Mouse (Mus musculus): ENCODE data around the gene Dohh. TPM values are rescaled to one million over a fixed set of nuclear protein-coding genes. Genes with fewer than 3 reads are reported as not detected.

The Dohh gene
- total RNA-seq, 2 experiments from 2014 or later, result 38.1 to 39.8 TPM

DNA sequence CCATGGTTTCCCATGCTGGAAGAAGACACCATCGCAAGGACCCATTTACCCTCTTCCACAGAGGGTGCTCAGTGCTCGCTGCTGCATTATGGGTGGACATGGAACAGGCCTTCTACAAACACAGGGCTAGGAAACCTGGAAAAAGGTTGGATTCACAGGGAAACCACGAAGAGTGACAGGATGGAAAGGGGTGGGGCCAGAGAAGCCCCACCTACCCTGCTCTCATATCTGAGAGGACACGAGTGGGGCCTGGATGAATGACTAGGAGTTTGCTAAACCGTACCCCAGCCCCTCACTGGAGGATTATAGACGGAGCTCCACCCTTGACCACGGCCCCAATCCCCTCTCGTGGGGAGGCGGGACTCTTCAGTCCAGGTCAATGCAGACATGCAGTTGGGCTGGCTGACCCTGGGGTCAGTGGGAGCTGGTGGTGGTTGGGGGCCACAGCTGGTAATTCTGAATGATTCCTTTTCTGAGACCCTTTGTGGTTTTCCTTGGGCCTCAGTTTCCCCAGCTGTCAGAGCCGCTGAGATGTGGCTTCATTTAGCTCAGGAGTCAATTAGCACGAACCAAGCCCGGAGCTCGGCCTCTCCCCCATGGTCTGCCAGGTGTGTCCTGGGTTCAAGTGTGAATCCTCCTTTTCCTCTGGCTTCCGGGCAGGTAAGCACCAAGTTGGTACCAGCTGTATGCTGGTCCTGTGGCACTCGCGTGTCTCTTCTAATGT lies 28.5 kb downstream of the Dohh start:
- Histone ChIP-seq H3K4me3 (peak overlapping the region; percentile 70), H3K27ac (peak overlapping the region; percentile 97)
- intact Hi-C loops (cut with DNase I), result no loop called here
- no peak for TF ChIP-seq CTCF (IDR thresholded peaks at IDR 0.05)
- peak; percentile 63 for DNase-seq

DNA sequence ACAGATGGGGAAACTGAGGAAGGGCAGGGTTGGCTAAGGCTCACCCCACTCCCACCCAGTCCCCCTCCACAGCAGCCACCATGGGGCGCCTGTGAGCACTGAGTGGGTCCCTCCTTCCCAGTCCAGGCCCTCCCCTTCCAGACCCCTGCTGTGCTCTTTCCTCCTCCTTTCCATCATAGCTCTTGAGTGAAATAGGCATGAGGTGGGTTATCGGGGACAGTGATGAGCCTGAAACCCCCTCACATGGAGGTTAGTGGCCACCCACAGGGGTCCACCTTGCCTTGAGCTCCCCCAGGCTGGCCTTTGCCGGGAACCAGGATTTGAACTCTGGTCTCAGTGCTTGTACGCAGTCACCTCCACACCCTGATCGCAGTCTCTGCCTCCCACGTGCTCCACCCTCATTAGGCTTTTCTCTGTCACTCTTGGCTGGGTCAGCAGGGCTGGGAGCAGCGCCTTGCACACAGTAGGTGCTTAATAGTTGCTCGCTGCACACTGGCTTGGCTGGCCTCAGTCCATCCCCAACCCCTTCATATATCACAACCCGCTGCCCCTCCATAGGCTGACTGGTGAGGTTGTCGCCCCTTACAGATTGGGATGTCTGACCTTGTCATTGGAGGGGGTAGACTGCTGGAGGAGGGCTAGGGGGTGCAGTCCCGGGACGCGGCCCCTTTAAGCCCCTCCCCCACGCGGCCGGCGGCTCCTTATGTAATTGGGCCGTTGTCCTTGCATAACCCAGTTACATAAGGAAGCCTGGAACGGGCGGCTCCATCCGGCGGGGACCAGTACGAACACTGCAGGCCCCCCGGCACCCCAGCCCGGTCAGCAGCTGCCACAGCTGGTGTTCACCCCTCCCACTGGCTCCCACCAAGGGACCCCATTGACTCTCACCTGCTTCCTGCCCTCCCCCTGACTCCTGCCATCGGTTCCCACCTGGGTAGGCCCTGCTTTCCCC lies 29.4 kb downstream of the Dohh start:
- intact Hi-C loops (cut with DNase I), result no loop called here
- Histone ChIP-seq H3K4me3 (peak overlapping the region; percentile 70), H3K27ac (peak overlapping the region; percentile 97)
- peak; percentile 23; the same call in 1 of the 2 replicates for TF ChIP-seq CTCF (IDR thresholded peaks at IDR 0.05)
- peak; percentile 94 for DNase-seq

DNA sequence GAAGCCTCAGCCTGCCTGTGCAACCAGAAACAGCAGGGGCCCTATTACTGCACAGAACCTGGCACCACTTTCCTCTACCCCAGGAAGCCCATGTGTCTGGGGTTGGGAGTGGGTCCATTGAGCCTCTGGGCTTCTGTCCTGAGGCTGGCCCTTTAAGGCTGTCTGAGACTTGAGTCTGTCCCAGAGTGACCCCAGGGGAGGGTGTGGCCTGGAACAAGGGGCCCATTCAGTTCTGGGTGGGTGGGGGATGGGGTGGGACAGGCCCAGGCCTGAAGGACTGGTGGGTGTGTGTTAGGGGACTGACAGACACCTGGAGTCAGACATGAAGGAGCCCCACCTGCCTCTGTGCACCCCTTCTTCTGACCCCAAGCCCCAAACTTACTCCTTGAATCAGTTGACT lies 30.5 kb downstream of the Dohh start:
- DNase-seq, result peak; percentile 82
- intact Hi-C loops (cut with DNase I), result loop anchor here (1.0 kb wide), 1 partner anchor 15 kb away; no protein-coding TSS in a partner anchor
- Histone ChIP-seq H3K27ac (peak overlapping the region; percentile 97), H3K4me3 (peak overlapping the region; percentile 70)
- TF ChIP-seq CTCF (IDR thresholded peaks at IDR 0.05), result no peak

DNA sequence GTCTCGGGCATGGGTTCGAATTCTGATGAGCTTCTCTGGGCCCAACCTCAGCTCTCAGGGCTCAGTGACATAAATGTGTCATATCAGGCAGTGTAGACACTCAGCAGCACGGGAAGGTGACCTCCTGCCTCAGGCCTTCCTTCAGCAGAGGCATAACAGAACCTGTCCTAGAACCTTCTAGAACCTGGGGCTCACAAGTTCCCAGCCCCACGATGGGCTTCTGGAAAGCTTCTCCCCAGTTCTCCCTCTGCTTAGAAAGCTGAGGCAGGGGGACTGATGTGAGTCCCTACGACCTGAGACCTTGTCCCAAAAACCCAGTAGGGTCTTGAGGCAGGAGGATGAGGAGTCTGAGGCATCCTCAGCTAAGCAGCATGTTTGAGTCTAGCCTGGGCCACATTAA lies 30.9 kb downstream of the Dohh start:
- Histone ChIP-seq H3K27ac (peak overlapping the region; percentile 97), H3K4me3 (peak overlapping the region; percentile 70)
- intact Hi-C loops (cut with DNase I), result loop anchor here (1.0 kb wide), 1 partner anchor 14 kb away; no protein-coding TSS in a partner anchor
- peak; percentile 40 for DNase-seq
- no peak for TF ChIP-seq CTCF (IDR thresholded peaks at IDR 0.05)

DNA sequence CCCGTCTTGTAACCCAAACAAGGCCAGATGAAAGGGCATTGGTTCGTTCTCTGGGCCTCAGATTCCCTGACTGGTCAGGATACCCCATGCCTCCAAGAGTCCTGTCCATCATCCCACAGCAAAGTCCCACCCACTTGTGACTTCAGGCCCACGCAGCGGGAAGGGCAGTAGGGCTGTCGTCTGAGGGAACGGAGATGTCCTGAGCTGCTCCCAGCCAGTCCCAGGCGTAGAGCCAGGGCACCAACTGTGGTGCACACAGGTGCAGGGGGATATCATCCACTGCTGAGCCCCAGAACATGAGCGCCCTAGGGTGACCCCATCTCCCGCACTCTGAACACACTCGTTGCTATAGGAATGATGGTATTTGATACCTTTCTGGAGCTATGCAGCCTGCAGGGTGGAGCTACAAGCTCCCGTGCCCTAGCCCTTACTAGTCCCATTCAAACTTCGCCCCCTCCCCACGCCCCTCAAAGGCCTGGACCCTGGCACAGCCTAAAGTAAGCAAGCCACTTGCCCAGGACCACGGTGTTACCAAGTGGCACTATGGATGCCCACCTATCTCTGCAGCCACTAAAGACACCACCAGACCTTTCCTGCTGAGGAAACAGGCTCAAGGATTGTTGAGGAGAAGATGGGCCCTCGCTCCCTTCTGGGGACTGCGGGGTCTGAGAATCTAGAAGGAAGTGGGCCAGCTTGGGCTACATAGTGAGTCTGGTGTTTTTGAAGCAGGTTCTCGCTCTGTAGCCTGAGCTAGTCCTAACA lies 31.5 kb downstream of the Dohh start:
- Histone ChIP-seq H3K27ac (peak overlapping the region; percentile 97), H3K4me3 (peak overlapping the region; percentile 70)
- intact Hi-C loops (cut with DNase I), result loop anchor here (1.0 kb wide), 1 partner anchor 14 kb away; no protein-coding TSS in a partner anchor

DNA sequence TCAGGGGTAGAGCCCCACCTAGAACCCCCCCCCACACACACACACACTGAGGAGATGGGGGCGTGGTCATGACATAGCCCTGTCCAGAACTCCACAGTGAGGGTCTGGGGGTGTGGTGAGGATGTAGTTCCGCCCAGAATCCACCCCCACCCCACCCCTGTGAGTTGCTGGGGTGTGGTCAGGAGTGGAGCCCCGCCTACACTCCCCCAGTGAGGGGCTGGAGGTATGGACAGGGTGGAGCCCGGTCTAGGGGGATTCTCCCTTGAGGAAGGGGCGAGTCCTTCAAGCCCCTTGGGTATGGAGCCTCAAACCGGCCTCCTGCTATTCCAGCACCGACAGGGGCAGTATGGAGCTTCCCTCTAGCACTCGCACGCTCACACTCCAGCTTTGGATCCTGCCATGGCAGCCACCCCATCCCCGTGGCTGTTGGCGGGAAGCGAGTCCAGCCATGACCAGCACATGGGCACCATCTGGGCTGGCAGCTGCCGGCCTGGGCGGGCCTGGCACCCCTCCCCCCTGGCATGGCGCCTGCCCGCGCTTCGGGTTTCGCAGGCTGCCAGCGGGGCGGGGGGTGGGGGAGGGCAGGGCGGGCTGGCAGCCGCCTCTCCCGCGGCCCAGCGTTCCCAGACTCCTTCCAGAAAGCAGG lies 32.5 kb downstream of the Dohh start:
- peak; percentile 97 for DNase-seq
- Histone ChIP-seq H3K27ac (peak overlapping the region; percentile 97), H3K4me3 (peak overlapping the region; percentile 70)
- intact Hi-C loops (cut with DNase I), result no loop called here
- peak; percentile 73 for TF ChIP-seq CTCF (IDR thresholded peaks at IDR 0.05)

More for the DNA sequence above, 31.5 kb downstream of the Dohh start:
- peak; percentile 93 for DNase-seq
- TF ChIP-seq CTCF (IDR thresholded peaks at IDR 0.05), result no peak

DNA sequence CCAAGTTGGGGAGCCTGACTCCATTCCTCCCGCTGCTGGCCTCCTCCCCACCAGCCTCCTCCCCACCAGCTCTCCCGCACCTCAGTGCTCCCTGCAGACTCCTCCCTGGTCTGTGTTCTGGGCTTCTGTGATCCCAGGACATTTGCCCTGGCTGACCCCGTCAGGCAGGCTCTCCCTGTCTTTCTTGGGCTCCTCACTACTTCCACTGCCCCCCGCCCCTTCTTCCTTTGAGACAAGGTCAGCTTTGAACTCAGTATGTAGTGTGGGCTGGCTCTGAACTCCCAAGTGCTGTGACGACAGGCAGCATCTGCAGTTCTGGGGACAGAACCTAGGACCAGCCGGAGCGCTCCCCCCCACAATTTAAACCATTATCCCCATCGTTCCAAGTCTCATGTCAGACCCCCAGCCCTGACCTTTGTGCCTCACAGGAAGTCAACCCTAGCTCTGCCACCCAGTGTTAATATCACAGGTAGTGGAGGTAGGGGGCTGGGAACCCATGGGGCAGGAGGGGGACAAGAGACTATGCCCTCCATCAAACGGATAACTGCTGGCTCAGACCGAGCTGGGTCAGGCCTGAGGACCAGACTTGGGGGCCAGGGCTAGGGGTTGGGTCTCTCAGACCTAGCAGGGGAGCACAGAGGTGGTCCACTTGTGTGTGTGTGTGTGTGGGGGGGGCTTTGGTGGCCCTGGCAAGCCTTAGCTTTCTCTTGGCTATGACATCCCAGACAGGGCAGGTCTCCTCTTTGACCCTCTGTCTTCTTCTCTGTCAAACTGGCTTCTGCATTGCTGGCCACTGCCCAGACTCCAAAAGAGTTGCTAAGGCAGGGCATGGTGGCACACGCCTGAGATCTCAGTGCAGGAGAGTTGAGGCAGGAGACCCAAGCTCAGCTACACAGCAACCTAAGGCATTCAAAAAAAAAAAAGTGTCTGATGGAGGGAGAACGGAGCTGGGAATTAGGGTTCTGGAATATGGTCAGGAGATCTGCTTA lies 33.3 kb downstream of the Dohh start:
- no peak for TF ChIP-seq CTCF (IDR thresholded peaks at IDR 0.05)
- Histone ChIP-seq H3K4me3 (peak overlapping the region; percentile 70), H3K27ac (peak overlapping the region; percentile 97)
- intact Hi-C loops (cut with DNase I), result no loop called here
- DNase-seq, result peak; percentile 56

DNA sequence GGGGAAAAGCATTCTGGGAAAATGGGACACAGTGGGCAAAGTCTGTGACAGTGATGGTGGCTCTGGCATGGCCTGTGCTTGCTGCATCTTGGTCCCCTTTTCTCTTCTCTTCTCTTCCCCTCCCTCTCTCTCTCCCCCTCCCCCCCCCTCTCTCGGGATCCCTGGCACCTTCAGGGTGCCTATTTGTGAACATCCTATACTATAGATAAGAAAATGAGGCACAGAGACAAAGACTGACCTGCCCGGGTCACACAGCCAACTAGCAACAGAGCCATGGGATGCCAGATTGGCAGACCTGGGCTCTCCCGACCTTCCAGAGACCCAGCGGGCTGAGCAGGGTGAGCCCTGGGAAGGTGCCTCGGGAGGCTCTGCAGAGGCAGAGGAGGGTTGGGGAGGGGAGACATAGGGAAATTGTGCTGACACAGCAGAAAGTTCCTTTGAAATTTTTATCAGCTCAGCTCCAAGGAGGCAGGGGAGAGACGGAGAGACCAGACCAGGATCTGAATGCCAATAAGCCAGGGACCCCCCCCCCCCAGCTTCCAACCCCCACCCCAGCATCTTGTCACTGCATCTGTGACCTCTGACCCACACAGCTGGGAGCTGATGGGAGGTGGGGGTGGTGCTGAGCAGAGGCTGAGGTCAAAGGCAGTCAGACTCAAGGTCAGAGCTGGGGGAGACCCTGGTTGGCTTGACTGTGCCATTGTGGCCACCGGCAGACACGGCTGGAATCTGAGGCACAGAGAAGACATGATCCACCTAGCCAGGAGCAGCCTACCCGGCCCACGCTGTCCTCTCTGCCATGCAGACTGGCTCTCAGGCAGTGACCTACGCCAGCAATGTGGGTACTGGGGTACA lies 34.2 kb downstream of the Dohh start:
- intact Hi-C loops (cut with DNase I), result no loop called here
- H3K4me3 ChIP-seq, result peak overlapping the region; percentile 70
- peak; percentile 26 for DNase-seq
- peak overlapping the region; percentile 97 for H3K27ac ChIP-seq
- no peak for TF ChIP-seq CTCF (IDR thresholded peaks at IDR 0.05)

DNA sequence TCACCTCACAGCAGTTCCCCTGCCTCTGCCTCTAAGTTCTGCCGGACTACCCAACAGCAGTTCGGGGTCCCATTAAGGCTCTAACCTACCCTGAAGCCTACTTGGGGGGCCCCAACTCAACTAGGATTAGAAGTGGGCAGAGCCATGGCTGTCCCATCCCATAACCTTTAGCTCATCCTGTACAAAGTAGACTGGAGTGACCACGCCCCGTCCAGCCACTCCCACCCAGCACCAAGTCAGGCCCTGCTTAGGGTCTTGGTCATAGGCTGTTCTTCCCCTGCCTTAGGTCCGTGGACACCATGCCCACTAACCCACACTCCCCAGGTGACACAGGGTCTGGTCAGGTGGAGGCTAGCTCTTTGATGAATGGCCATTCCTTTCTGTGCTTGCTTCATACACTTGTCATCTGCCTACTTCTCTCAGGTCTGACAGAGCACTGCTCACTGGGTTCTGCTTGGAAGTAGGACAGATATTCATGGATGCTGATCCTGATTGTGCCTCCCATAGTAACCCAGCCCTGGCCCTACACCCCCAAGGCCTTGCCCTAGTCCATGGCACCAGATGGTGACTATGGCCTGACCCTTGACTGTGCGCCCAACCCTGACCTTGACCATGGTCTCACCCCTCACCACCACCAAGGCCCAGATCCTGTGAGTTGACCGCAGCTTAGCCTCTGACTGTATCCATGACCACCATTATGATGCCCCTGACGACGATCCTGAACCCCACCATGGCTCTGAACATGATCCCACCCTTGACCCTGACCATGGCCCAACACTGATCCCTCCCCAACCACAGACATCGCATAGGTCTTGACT lies 35.1 kb downstream of the Dohh start:
- DNase-seq, result peak; percentile 27
- intact Hi-C loops (cut with DNase I), result no loop called here
- no peak for TF ChIP-seq CTCF (IDR thresholded peaks at IDR 0.05)
- Histone ChIP-seq H3K27ac (peak overlapping the region; percentile 97), H3K4me3 (peak overlapping the region; percentile 70)

Measured in gastrocnemius, adult 2 months (tissue).